In genomic region chr4:116807197-116808129, GRCm38 (mm10) we compare ENCODE assay signal across 8 mouse cellular contexts. TPM values are rescaled to one million over a fixed set of nuclear protein-coding genes. Genes with fewer than 3 reads are reported as not detected.
DNase-seq lines count a peak whose midpoint lies in the region; ATAC-seq lines count a peak whose summit lies in the region.

Gene Toe1 (minus strand): TSS chr4:116807640.
Gene Mutyh (plus strand): TSS chr4:116807723.

- peak; percentile 99 for ATAC-seq in hindbrain, embryonic 12.5 days (ENCODE audit: low FRiP score)

- under 1% methylated on average over 58 of the region's 58 CpGs for WGBS in hindbrain, embryonic 12.5 days

- peak within 1 kb of the TSS; percentile 90 for H3K27ac ChIP-seq in hindbrain, embryonic 12.5 days

- H3K4me2 ChIP-seq in hindbrain, embryonic 12.5 days (replicated peaks): peak within 1 kb of the TSS; percentile 57

- no peaks in the 10 kb centered on the region for H3K9me3 ChIP-seq in hindbrain, embryonic 12.5 days (replicated peaks)

- peak within 1 kb of the TSS; percentile 77 for H3K9ac ChIP-seq in hindbrain, embryonic 12.5 days

- peaks cover 9% of the 10 kb centered on the region for H3K4me1 ChIP-seq in hindbrain, embryonic 12.5 days

- DNase-seq in Muller cell, postnatal 12 days (ENCODE audit: inconsistent ontology term): peak; percentile 99
- peak; percentile 95 for DNase-seq in cerebellum, adult 9-11 months
- DNase-seq in frontal cortex, postnatal 10 days (ENCODE audit: low spot score in 2 of 2): peak; percentile 92 to 93
- DNase-seq in layer of hippocampus, postnatal 14 days (ENCODE audit: low spot score in 2 of 2): peak; percentile 83 to 94
- DNase-seq in lung, postnatal 14 days: peak; percentile 95
- peak; percentile 84 for DNase-seq in retina, adult 2 months (ENCODE audit: low read depth, low spot score)
- peak; percentile 91 to 95 for DNase-seq in thymus, postnatal 36 days

- H3K4me3 ChIP-seq in hindbrain, embryonic 12.5 days: peak within 1 kb of the TSS; percentile 69

- H3K27me3 ChIP-seq in hindbrain, embryonic 12.5 days: no peaks in the 10 kb centered on the region

- peaks cover 32% of the 10 kb centered on the region for H3K36me3 ChIP-seq in hindbrain, embryonic 12.5 days

RNA-seq across cellular contexts. Expression of gene Toe1, which starts in this region (rescaled TPM):
- polyA plus RNA-seq in hindbrain, embryonic 12.5 days (2016; fragmentation: Nextera tagmentation; extraction: Ambion mirVana): 32.1 and 32.4 TPM in 2 replicates
- total RNA-seq in layer of hippocampus, postnatal 14 days (2021): 10 to 100 TPM; 12.2 to 13.8 TPM

RNA-seq across cellular contexts. Expression of gene Mutyh, which starts in this region (rescaled TPM):
- polyA plus RNA-seq in hindbrain, embryonic 12.5 days (2016; fragmentation: Nextera tagmentation; extraction: Ambion mirVana): 11.5 and 15.1 TPM in 2 replicates
- 1 to 10 TPM; 2.6 to 3.4 TPM for total RNA-seq in layer of hippocampus, postnatal 14 days (2021)

Comparison
In these comparisons a context has a peak if more than half of its experiments do, and no peak if none do; other contexts are left out.
1. Peak in every context shown above with its lines: DNase-seq, ATAC-seq, H3K4me3 ChIP-seq and H3K27ac ChIP-seq.